Mouse (Mus musculus) testis, postnatal 10 days (tissue): Measurements from ENCODE around the gene Gm17018.

ENCODE experiments used
- DNase-seq: peaks from one replicate; pipeline ENCODE4 v3.0.0; 2021; ENCODE audit warnings: low spot score

Gene Gm17018

DNA sequence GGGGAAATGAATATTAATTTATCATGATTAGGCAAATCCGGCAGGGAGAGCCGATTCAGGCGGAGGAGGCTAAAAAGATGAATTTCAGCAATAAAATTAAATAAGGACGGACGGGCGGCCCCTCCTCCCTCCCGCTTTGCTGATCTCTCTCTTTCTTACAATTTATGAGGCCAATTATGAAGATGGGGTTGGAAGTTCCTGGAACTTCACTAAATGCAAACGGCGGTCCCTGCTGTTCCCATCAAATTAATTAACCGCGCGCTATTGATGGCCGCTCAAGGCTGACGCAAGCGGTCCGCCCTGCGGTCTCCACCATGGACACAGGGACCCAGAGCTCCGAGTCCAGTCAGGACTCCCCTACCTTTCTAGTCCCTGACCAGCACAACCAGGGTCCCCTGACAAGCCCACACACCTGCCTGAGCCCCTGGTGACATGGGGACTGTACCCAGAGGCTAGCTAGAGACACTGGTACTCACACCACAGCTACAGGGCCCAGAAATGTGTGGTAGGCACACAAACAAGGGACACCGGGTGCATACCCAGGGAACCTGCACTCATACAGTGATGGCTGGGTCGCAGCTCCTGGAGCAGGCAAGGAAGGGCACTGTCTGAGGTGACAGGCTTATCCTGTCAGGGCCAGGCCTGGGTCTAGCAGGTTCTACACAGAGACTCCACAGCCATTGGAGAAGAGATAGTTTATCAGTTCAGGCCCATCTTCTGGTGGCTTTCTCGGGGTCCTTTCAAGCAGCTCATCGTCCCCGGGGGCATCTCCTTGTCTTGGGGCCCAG lies 11.1 kb upstream of the Gm17018 start:
- no peak for DNase-seq

GRCm38 (mm10) chr19:45549948-45550347 lies 10.5 kb upstream of the Gm17018 start:
- DNase-seq: no peak

DNA sequence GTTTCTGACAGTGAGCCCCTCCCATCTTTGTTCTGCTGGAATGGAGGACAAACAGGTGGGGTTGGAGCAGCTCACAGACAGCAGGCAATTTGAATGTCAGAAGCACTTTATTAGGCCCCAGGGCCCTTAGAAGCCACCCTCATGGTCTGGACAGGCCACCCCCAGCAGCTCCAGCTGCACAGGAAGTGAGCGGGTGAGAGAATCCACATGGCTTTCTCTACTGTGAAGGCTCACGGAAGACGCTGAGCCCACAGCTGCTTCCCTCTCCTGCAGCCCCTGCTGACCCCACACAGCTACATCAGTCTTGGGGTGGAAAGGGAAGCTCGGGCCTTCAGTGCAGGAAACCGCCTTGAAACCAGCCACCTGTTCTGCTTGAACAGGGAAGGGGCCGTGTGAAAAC lies 8.2 kb upstream of the Gm17018 start:
- DNase-seq: no peak

DNA sequence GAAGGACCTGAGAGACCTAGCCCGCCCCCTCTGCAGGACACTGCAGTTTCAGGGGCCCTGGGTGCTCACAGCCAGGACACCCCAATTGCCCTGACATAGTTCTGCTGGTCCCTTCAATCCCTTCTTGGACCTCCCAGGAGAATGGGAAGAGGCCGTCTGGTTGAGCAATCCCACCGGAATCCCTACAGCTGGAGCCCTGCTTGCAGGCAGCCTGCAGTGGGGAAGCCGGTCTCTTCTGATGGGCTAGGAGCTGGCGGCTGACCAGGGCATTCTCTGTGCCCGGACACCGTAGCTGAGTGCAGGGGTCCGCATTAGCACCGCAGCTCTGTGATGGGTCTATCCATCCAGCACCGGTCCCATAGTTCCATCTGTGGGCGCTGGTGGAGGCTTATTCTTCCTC lies 6.3 kb upstream of the Gm17018 start:
- DNase-seq: no peak

DNA sequence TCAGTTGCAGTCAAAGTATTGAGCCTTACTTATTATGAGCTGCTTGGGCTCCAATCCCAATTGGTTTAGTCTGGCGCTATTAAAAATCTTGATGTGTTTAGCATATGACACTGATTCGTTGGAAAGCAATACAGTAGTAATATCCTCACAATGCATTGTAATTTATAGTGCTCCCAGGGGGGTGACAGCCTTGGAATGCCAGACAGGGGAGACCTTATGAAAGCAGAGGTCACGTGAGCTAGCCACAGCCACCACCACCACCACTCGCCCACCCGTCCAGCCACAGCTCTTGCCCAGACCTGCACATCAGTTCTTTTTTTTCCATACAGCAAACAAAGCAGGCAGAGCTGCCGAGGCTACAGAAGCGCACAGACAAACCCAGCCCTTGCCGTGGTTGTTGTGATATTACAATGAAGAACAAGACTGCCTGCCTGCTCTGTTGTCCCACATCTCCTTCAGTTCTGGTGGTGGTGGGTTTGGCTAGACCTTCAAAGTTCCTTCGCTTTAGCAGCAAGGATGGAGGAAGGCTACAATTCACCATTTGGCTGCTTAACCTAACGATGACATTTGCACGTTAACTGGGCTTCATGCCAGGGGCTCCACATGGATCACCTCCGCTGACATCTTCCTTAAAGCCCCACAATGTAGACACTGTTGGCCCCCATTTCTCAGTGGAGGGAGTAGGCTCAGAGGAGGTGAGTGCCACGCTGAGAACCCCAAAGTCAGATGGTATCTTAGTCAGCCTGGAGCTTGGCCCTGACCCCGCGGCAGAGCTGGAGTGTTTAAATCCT lies 5.7 kb downstream of the Gm17018 start:
- DNase-seq: no peak

GRCm38 (mm10) chr19:45567367-45567766 lies 7.0 kb downstream of the Gm17018 start:
- DNase-seq: no peak

DNA sequence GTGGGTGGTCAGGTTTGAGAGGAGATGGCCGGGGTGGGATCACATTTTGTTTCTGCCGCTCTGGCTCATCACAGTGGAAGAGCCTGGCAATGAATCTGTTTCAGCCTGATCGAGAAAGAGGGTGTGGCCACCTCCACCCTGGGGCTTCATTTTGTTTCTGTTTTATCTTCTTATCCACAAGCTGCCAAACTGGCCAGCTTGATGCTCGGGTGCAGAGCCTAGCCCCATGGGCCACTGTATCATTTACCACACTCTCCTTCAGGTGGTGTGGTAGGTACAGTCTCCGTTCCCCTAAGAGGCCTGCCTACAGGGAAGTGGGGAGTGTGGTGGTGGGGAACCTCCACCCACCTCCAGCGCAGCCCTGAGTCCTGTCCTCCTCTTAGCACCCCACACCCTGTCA lies 12.6 kb downstream of the Gm17018 start:
- no peak for DNase-seq

DNA sequence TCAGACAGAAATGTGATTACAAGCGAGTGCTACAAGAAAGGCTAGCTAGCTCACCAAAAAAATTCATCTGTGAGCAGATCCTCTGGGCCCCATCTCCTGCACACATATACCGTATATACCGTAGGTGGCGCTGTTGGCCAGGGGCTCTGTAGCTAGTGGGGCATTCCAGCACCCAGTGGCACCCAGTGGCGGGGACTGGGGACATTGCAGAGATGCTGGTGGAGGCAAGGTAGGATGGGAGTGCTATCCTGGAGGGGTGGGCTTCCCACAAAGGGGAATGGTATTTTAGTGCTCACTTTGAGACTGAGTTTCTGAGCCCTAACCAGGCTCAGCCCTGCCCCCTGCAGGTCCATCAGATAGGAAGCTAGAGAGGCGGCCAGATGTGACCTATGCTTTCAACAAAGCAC lies 13.4 kb downstream of the Gm17018 start:
- peak; percentile 86 for DNase-seq

DNA sequence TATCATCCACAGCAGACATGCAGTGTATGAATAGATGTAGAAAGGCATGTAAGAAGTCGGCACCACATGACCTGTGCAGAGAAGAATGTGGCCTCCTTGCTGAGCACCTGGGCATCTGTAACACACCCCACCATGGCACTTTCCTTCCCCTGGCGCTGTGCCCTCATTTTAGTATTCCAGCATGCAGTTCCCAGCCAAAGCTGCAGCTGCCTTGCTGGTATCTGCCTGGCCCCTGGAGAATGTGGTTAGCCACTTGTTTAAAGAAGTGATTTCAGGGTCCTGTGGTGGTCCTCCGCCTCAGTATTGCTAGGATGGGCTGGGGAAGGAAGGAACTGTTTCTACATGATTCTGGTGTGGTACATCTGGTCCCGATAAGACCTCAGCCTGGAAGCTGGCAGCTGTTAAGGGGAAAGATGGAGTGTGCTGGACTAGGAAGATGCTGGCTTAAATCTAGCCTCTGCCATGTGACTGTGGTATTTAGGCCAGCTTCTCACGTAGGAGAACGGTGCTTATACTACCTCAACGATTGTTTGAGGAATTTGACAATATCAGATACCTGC lies 14.0 kb downstream of the Gm17018 start:
- DNase-seq: peak; percentile 56

DNA sequence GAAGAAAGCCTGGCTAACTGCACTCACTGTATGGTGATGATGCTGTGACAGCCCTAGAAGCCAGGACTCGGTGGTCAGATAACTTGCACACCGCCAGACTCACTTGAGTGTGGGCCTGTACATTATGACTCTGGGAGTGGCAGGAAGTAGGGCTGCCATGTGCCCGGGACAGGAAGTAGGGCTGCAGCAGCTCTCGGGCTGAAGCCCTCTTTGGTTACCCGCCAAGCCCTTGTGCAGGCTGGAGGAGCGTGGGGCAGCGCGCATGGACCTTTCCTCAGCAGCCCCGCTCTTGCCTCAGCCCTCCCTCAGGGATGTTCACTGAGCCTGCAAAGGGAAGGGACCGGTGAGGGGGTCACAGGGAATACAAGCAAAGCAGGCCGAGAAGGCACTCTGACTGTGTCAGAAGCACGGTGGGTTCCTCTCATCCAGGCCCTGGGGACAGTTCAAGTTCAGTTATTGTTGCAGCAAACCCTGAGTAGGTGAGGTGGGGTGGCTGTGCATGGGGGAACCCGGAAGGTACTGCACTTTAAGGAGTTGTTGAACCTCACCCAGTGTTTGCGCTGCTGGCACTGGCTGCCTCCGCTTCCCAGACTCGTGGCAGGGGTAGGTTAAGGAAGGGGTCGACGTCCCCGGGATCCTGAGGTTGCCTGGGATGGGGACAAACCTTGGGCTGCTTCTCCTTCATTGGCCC lies 14.7 kb downstream of the Gm17018 start:
- peak; percentile 46 for DNase-seq

DNA sequence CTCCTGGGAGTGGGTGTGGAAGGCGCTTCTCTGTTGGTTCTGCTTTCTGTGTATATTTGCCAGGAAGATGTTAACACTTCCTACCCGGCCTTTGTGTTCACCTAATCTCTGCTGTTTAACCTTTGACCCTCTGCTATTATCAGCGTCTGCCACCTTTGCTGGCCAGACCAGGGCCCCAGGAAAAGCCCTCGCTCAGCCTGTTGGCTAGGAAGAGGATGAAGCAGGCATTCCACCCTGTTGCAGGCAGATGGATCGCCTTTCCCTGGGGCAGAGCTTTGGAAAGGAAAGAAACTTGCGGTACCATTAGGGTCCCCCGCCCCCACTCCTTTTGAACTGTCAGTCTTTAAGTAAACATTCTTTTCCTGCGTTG lies 15.2 kb downstream of the Gm17018 start:
- DNase-seq: no peak

DNA sequence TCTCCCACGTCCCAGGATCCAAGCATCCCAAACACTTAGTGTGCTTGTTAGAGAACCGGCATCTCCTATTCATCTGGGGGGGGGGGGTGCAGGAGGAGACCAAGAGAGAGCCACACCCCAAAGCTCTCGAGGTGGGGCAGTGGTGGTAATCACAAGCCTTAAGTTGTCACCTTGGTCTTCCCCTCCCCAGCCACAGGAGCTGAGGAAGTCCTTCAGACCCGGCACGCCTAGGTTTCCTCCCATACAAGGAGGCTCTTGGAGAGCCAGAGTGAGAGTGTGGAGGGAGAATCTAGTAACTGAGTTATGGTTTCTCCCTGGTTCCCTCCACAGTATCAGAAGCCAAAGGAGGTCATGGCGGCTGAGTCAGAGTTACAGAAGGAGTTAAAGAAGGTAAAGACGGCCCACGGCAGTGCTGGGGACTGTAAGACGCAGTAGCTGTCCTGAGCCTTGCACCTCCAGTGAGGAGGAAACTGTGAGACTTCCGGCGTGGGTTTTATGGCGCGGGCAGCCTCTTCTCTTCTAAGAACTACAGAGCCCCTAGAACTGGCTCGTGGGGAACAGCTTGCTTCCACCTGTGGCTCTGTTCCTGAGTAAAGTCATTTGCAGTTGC lies 16.8 kb downstream of the Gm17018 start:
- DNase-seq: no peak

- no peak for DNase-seq
These were observed 18.6 kb downstream of the Gm17018 start for GRCm38 (mm10) chr19:45578976-45579375.

DNA sequence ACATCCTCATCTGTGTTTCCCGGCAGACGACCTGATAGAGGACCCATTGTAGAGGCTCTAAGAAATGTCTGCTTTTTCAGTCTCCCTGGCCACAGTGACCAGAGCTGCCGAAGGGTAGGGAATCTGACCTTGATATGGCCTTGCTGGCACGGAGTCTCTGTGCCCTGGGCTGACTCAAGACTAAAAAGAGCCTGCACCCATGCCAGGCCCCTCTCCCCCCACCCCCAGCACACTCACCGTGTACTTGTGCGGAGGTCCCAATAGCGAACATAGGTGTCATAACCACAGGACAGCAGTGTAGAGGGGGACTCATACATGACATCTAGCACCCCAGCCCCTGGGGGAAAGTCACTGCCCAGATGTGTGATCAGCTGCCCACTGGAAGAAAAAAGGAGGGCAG lies 19.0 kb downstream of the Gm17018 start:
- DNase-seq: no peak

GRCm38 (mm10) chr19:45580235-45580634 lies 19.8 kb downstream of the Gm17018 start:
- peak; percentile 63 for DNase-seq

DNA sequence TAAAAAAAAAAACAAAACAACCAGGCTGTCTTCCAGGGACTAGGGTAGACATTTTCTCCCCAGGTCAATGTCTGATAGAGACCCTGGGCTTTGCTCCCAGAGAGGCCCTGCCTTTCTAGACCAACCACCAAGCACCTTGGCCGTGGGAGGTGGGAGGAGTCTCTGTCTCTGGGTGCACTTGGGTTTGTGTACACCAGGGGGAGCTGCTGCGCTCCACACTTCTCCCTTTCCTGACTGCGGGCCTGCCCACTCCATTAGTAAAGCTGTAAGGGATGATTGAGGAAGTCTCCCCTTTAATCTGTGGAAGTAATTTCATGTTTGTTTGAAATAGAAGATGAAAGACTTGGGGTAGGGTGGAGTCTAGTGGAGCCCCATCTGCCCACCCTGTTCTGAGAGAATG lies 20.8 kb downstream of the Gm17018 start:
- peak; percentile 77 for DNase-seq

- DNase-seq: no peak
These were observed 21.7 kb downstream of the Gm17018 start for GRCm38 (mm10) chr19:45582161-45582560.

- no peak for DNase-seq
These were observed 22.7 kb downstream of the Gm17018 start for GRCm38 (mm10) chr19:45583136-45583535.

DNA sequence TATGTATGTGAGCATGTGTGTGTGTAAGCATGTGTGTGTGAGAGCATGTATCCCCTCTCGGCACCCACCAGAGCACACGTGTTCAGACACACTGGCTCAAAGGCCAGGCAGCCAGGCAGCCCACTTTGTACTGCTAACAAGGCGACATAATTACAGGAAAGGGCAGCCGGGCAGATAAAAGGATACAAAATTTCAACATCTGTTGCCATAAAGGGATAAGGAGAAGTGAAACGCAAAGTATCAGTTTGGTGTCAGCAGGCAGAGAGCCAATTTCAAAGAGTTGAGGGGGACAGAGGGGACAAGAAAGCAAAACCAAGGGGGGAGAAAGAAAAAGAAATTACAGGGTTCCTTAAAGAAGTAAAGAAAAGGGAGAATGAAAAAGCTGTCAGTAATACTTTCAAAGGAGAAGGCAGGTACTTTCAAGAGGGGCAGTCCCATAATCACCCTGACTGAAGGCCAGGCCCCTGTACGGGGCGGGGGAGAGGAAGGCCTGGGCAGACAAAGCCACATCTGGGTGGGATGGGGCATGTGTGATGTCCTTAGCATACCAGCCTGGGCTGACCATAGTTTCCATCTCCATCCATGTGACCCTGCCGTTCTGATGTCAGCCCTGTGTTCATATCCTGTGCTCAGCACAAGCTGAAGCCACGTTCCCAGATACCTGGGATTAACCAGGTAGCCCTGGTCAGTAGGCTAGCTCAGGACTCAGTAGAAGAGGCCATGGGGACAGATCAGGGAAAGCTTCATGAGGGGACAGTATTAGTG lies 24.6 kb downstream of the Gm17018 start:
- DNase-seq: no peak

- no peak for DNase-seq
These were observed 26.4 kb downstream of the Gm17018 start for GRCm38 (mm10) chr19:45586850-45587249.

- no peak for DNase-seq
These were observed 27.3 kb downstream of the Gm17018 start for GRCm38 (mm10) chr19:45587509-45588292.
